Mouse (Mus musculus) stomach, postnatal 0 days (tissue): ENCODE measurements around the gene Hsf5. TPM values are rescaled to one million over a fixed set of nuclear protein-coding genes. Genes with fewer than 3 reads are reported as not detected.

Experiments
- ATAC-seq: fragments of 200-750 bp; cut with Nextera tagmentation; 2 replicates; pipeline ENCODE4 v1.8.0; 2017; ENCODE audit not compliant: low FRiP score, low TSS enrichment
- DNase-seq: peaks from one replicate; pipeline ENCODE4 v3.0.0-alpha.2; 2016; ENCODE audit warnings: low spot score
- H3K27ac ChIP-seq: fragments of 300-500 bp; sonication (generic); replicated peaks from 2 replicates; pipeline ENCODE4 v1.5.1; 2014; ENCODE audit warnings: mild to moderate bottlenecking, control low read depth
- H3K27me3 ChIP-seq: fragments of 300-500 bp; sonication (generic); 2 replicates; pipeline ENCODE4 v1.6.1; 2014; ENCODE audit warnings: low read length; ENCODE audit not compliant: control insufficient read depth, insufficient read depth
- H3K36me3 ChIP-seq: fragments of 300-500 bp; sonication (generic); 2 replicates; pipeline ENCODE4 v1.6.1; 2014; ENCODE audit warnings: low read length, mixed read lengths; ENCODE audit not compliant: control insufficient read depth, insufficient read depth
- H3K4me1 ChIP-seq: fragments of 300-500 bp; sonication (generic); replicated peaks from 2 replicates; pipeline ENCODE4 v1.6.1; 2014; ENCODE audit warnings: antibody characterized with exemption; ENCODE audit not compliant: control insufficient read depth, insufficient read depth
- H3K4me2 ChIP-seq: fragments of 300-500 bp; sonication (generic); replicated peaks from 2 replicates; pipeline ENCODE4 v1.6.1; 2014; ENCODE audit warnings: low read depth, mild to moderate bottlenecking, control low read depth, moderate library complexity
- H3K4me3 ChIP-seq: fragments of 300-500 bp; sonication (generic); 2 replicates; pipeline ENCODE4 v1.5.1; 2014; ENCODE audit warnings: low read depth, low read length, control low read depth
- H3K9ac ChIP-seq: fragments of 300-500 bp; sonication (generic); 2 replicates; pipeline ENCODE4 v1.6.1; 2014; ENCODE audit warnings: mild to moderate bottlenecking, low read length, control low read depth, mixed read lengths
- H3K9me3 ChIP-seq: fragments of 300-500 bp; sonication (generic); 2 replicates; pipeline ENCODE4 v1.6.1; 2016; ENCODE audit warnings: low read length; ENCODE audit not compliant: control insufficient read depth
- CTCF ChIP-seq: IDR thresholded peaks from 2 replicates; pipeline ENCODE4 v1.5.1; 2016; ENCODE audit warnings: antibody characterized with exemption, low read depth, mild to moderate bottlenecking, moderate library complexity
- EP300 ChIP-seq: optimal IDR thresholded peaks from 2 replicates; pipeline ENCODE3; 2016; ENCODE audit warnings: antibody characterized with exemption
- WGBS: fragments of 180-500 bp; shearing (Covaris S2); extraction: QIAGEN DNeasy Blood & Tissue Kit; methylation state at CpG from one replicate; pipeline ENCODE4 v1.1.7; 2014; 5-methylcytosine and 5-hydroxymethylcytosine counted together
- polyA plus RNA-seq: library from polyadenylated mRNA; unstranded; fragments of >200 nt; fragmentation: Nextera tagmentation; extraction: Ambion mirVana; gene quantifications from 2 replicates; pipeline ENCODE4 v1.2.1, GENCODE M21; 2015

Hsf5 gene
- polyA plus RNA-seq, 1 experiment from 2014 or later: not detected

GRCm38 (mm10) chr11:87667107-87668090, 50.4 kb downstream of the Hsf5 start:
- WGBS: 46% methylated on average over 4 of the region's 4 CpGs

GRCm38 (mm10) chr11:87673282-87673681, 56.3 kb downstream of the Hsf5 start:
- 93% methylated on average over 1 of the region's 1 CpGs for WGBS
- no peaks in the 10 kb centered on the region for H3K27me3 ChIP-seq
- no peak overlapping the region for H3K27ac ChIP-seq
- no peak overlapping the region for H3K4me2 ChIP-seq
- no peaks in the 10 kb centered on the region for H3K4me1 ChIP-seq
- DNase-seq (no peak), ATAC-seq (no peak)
- TF ChIP-seq EP300 (no peak), CTCF (no peak)
- no peak overlapping the region for H3K4me3 ChIP-seq
- H3K9me3 ChIP-seq: no peaks in the 10 kb centered on the region
- H3K9ac ChIP-seq: no peak overlapping the region
- H3K36me3 ChIP-seq: no peaks in the 10 kb centered on the region

More at GRCm38 (mm10) chr11:87667107-87668090, 50.4 kb downstream of the Hsf5 start:
- no peak for DNase-seq
- Histone ChIP-seq H3K9me3 (no peaks in the 10 kb centered on the region), H3K4me2 (peak overlapping the region; percentile 25), H3K4me1 (no peaks in the 10 kb centered on the region), H3K27ac (no peak overlapping the region; the same call in 1 of the 2 replicates), H3K27me3 (no peaks in the 10 kb centered on the region), H3K4me3 (no peak overlapping the region), H3K36me3 (no peaks in the 10 kb centered on the region), H3K9ac (no peak overlapping the region)
- no peak for TF ChIP-seq EP300
- no peak for TF ChIP-seq CTCF
- ATAC-seq: no peak

GRCm38 (mm10) chr11:87675606-87676005, 58.6 kb downstream of the Hsf5 start:
- H3K4me1 ChIP-seq: no peaks in the 10 kb centered on the region
- ATAC-seq (no peak), DNase-seq (no peak)
- no peak overlapping the region for H3K4me2 ChIP-seq
- no peak overlapping the region for H3K27ac ChIP-seq
- H3K9ac ChIP-seq: no peak overlapping the region
- H3K36me3 ChIP-seq: no peaks in the 10 kb centered on the region
- no peaks in the 10 kb centered on the region for H3K27me3 ChIP-seq
- H3K9me3 ChIP-seq: no peaks in the 10 kb centered on the region
- no peak for TF ChIP-seq CTCF
- no peak for TF ChIP-seq EP300
- 73% methylated on average over 6 of the region's 6 CpGs for WGBS
- H3K4me3 ChIP-seq: no peak overlapping the region

- 60% methylated on average over 5 of the region's 5 CpGs for WGBS
- no peak overlapping the region for H3K4me3 ChIP-seq
- H3K4me1 ChIP-seq: no peaks in the 10 kb centered on the region
- H3K9me3 ChIP-seq: no peaks in the 10 kb centered on the region
- no peaks in the 10 kb centered on the region for H3K36me3 ChIP-seq
- peak overlapping the region; percentile 35; the same call in 1 of the 2 replicates for H3K27ac ChIP-seq
- no peak for ATAC-seq
- H3K27me3 ChIP-seq: no peaks in the 10 kb centered on the region
- H3K9ac ChIP-seq: no peak overlapping the region
- DNase-seq: no peak
- no peak overlapping the region for H3K4me2 ChIP-seq
- TF ChIP-seq EP300 (no peak), CTCF (no peak)
Observed at GRCm38 (mm10) chr11:87677756-87678155, 60.8 kb downstream of the Hsf5 start.

GRCm38 (mm10) chr11:87678545-87678944, 61.6 kb downstream of the Hsf5 start:
- no peak for ATAC-seq

GRCm38 (mm10) chr11:87678976-87679375, 62.0 kb downstream of the Hsf5 start:
- ATAC-seq (no peak), DNase-seq (no peak)
- no peaks in the 10 kb centered on the region for H3K27me3 ChIP-seq
- H3K27ac ChIP-seq: 0 out of 2 replicates have a peak overlapping the region, but pooled peaks have one; percentile 30
- no peak overlapping the region for H3K9ac ChIP-seq
- no peaks in the 10 kb centered on the region for H3K36me3 ChIP-seq
- H3K4me1 ChIP-seq: no peaks in the 10 kb centered on the region
- H3K4me3 ChIP-seq: no peak overlapping the region
- no peaks in the 10 kb centered on the region for H3K9me3 ChIP-seq
- H3K4me2 ChIP-seq: no peak overlapping the region
- TF ChIP-seq CTCF (no peak), EP300 (no peak)
- 66% methylated on average over 7 of the region's 7 CpGs for WGBS

More at GRCm38 (mm10) chr11:87678545-87678944, 61.6 kb downstream of the Hsf5 start:
- H3K9me3 ChIP-seq: no peaks in the 10 kb centered on the region
- H3K27me3 ChIP-seq: no peaks in the 10 kb centered on the region
- no peak overlapping the region for H3K4me2 ChIP-seq
- DNase-seq: no peak
- no peak overlapping the region for H3K4me3 ChIP-seq
- no peaks in the 10 kb centered on the region for H3K4me1 ChIP-seq
- WGBS: 48% methylated on average over 4 of the region's 4 CpGs
- no peak for TF ChIP-seq CTCF
- TF ChIP-seq EP300: no peak
- H3K27ac ChIP-seq: 0 out of 2 replicates have a peak overlapping the region, but pooled peaks have one; percentile 19
- no peaks in the 10 kb centered on the region for H3K36me3 ChIP-seq
- H3K9ac ChIP-seq: no peak overlapping the region
